Mouse (Mus musculus) olfactory bulb, adult 2 months (tissue): ENCODE results near the gene Rasal2.

Experiments used
- CTCF ChIP-seq: fragments of 200-500 bp; IDR thresholded peaks from 2 replicates; pipeline ENCODE4 v1.5.1; 2012; ENCODE audit warnings: low read depth, mild to moderate bottlenecking, low read length, moderate library complexity; ENCODE audit not compliant: insufficient read depth
- POLR2A ChIP-seq: fragments of 200-500 bp; IDR thresholded peaks from 2 replicates; pipeline ENCODE4 v1.6.1; 2012; ENCODE audit warnings: mild to moderate bottlenecking, low read depth, low read length, moderate library complexity; ENCODE audit not compliant: insufficient read depth

- TF ChIP-seq POLR2A (no peak), CTCF (no peak)
Observed at GRCm38 (mm10) chr1:157443026-157443722, 30.8 kb upstream of the Rasal2 start.
